Mouse (Mus musculus) heart, embryonic 11.5 days (tissue): ENCODE data around the gene Ptpra. TPM values are rescaled to one million over a fixed set of nuclear protein-coding genes. Genes with fewer than 3 reads are reported as not detected.
A peak's percentile ranks its signal among the peaks of the same experiment; 100 is the strongest.

Experiments
- ATAC-seq: fragments of 200-750 bp; cut with Nextera tagmentation; replicated peaks from 2 replicates; pipeline ENCODE4 v1.8.0; 2017; ENCODE audit warnings: moderate library complexity; ENCODE audit not compliant: insufficient number of reproducible peaks, low FRiP score, low TSS enrichment
- H3K27ac ChIP-seq: fragments of 300-500 bp; sonication (generic); 2 replicates; pipeline ENCODE4 v1.5.1; 2014; ENCODE audit warnings: mild to moderate bottlenecking, low read depth, low read length
- H3K27me3 ChIP-seq: fragments of 300-500 bp; sonication (generic); 2 replicates; pipeline ENCODE4 v1.6.1; 2014; ENCODE audit warnings: mild to moderate bottlenecking, low read length, mixed read lengths; ENCODE audit not compliant: control insufficient read depth, insufficient read depth
- H3K36me3 ChIP-seq: fragments of 300-500 bp; sonication (generic); 2 replicates; pipeline ENCODE4 v1.6.1; 2014; ENCODE audit warnings: mild to moderate bottlenecking, low read length, moderate library complexity, mixed read lengths; ENCODE audit not compliant: control insufficient read depth, insufficient read depth
- H3K4me1 ChIP-seq: fragments of 300-500 bp; sonication (generic); 2 replicates; pipeline ENCODE4 v1.6.1; 2014; ENCODE audit warnings: low read length; ENCODE audit not compliant: control insufficient read depth, insufficient read depth
- H3K4me2 ChIP-seq: fragments of 300-500 bp; sonication (generic); 2 replicates; pipeline ENCODE4 v1.6.1; 2014; ENCODE audit warnings: mild to moderate bottlenecking, moderate library complexity
- H3K4me3 ChIP-seq: fragments of 300-500 bp; sonication (generic); 2 replicates; pipeline ENCODE4 v1.5.1; 2014; ENCODE audit warnings: low read depth, low read length
- H3K9ac ChIP-seq: fragments of 300-500 bp; sonication (generic); 2 replicates; pipeline ENCODE4 v1.6.1; 2014; ENCODE audit warnings: mild to moderate bottlenecking, low read depth, low read length, moderate library complexity
- H3K9me3 ChIP-seq: fragments of 300-500 bp; sonication (generic); replicated peaks from 2 replicates; pipeline ENCODE4 v1.6.1; 2016; ENCODE audit warnings: low read length; ENCODE audit not compliant: control insufficient read depth
- WGBS: fragments of 180-500 bp; shearing (Covaris S2); extraction: QIAGEN DNeasy Blood & Tissue Kit; methylation state at CpG from one replicate; pipeline ENCODE4 v1.1.7; 2014; ENCODE audit not compliant: insufficient replicate concordance; 5-methylcytosine and 5-hydroxymethylcytosine counted together
- polyA plus RNA-seq: library from polyadenylated mRNA; unstranded; fragments of >200 nt; fragmentation: Nextera tagmentation; extraction: Ambion mirVana; gene quantifications from 2 replicates; pipeline ENCODE4 v1.2.1, GENCODE M21; 2014

Ptpra gene
- polyA plus RNA-seq, 1 experiment from 2014 or later: 72.9 TPM

DNA sequence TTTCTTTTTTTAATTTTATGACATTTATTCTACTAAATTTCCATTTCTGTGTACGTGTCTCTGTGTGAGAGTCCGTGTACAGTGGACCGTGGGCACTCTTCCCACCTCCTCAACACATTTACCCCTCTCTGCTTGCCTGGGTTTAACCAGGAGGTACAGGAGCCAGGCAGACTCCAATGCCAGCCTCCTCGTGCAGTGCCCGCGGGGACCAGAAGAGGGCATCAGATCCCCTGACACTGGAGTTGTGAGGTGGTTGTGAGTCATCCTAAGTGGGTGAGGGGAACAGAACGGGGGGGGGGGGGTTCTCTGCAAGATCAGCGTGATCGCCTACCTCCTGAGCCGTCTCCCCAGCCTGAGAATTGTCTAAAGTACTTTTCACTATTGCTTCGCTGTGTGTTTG, 128.1 kb downstream of the Ptpra start:
- 11% methylated on average over 11 of the region's 11 CpGs for WGBS
- no peak for ATAC-seq
- Histone ChIP-seq H3K27ac (no peak overlapping the region), H3K9ac (no peak overlapping the region), H3K9me3 (no peaks in the 10 kb centered on the region), H3K36me3 (no peaks in the 10 kb centered on the region), H3K4me3 (no peak overlapping the region), H3K4me1 (peaks cover 9% of the 10 kb centered on the region), H3K27me3 (peaks cover 91% of the 10 kb centered on the region), H3K4me2 (no peak overlapping the region)

DNA sequence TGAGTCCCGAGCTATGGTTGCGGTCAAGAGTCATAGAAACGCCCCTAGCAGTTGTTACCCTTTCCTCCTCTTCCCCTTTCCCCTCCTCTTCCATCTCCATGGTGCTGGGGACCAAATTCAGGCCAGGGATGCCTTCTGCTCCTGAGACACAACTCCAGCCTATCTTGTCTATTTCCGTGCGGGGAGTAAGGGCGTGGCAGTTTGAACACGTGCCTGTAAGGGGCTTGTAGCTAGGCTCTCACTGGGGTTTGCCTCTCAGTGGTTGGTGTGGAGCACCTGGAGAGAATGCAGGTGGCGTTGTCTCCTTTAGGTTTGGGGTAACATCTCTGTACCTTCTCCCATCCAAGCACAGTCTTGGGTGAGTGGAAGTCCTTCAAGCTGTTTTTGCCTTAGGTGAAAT, 129.7 kb downstream of the Ptpra start:
- H3K4me1 ChIP-seq: peaks cover 9% of the 10 kb centered on the region
- 11% methylated on average over 8 of the region's 8 CpGs for WGBS

DNA sequence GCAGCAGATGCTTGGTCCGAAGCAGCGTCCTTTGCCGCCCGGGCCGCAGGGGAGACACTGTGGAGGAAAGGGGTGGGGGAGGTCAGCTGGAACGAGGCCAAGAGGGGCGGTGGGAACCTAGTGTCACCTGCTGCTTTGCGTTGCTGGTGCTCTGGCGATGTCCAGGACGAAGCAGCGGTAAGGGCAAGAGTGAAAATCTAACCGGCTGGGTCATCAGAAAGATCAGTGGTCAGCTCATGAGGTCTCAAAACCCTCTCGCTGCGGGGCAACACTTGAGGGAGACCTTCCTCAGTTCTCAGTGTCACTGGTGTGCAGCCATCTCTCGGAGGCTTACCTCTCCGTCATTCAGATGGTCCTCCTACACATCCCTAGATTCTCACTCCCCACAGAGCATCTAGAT, 131.1 kb downstream of the Ptpra start:
- H3K27ac ChIP-seq: no peak overlapping the region
- WGBS: 3% methylated on average over 15 of the region's 16 CpGs
- H3K27me3 ChIP-seq: peaks cover 63% of the 10 kb centered on the region
- H3K4me1 ChIP-seq: peaks cover 9% of the 10 kb centered on the region
- H3K9me3 ChIP-seq: no peaks in the 10 kb centered on the region
- H3K4me3 ChIP-seq: peak overlapping the region; percentile 36
- H3K4me2 ChIP-seq: peak overlapping the region; percentile 63
- H3K9ac ChIP-seq: no peak overlapping the region
- no peak for ATAC-seq
- no peaks in the 10 kb centered on the region for H3K36me3 ChIP-seq

More for the DNA sequence above, 129.7 kb downstream of the Ptpra start:
- Histone ChIP-seq H3K27ac (no peak overlapping the region), H3K9me3 (no peaks in the 10 kb centered on the region), H3K9ac (no peak overlapping the region), H3K4me2 (no peak overlapping the region), H3K27me3 (peaks cover 76% of the 10 kb centered on the region), H3K4me3 (no peak overlapping the region), H3K36me3 (no peaks in the 10 kb centered on the region)
- ATAC-seq: no peak

DNA sequence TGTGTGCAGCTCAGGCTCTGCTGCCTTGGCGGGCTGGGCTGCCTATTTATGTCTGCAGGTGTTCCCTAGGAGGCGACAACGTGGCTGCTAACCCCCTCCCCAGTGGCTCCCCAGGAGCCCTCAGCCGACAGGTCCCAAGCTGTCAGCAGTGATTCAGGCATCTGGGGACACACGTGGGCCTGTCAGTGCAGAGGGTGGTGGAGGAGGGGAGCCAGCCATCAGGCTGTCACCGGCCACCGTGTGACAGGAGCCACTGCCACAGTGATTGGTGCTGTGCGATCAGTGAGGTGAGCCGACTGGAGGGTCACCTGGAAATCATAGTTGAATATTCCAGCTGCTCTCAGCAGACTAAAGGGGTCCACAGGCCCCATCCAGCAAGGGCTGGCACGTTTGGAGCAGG, 132.5 kb downstream of the Ptpra start, which contains the start of gene Avp:
Gene Avp, minus strand, starts transcription at position 3 of the 400 bp plus-strand sequence.
- peaks cover 51% of the 10 kb centered on the region for H3K27me3 ChIP-seq
- no peak within 1 kb of the TSS for H3K27ac ChIP-seq
- no peak for ATAC-seq
- H3K36me3 ChIP-seq: no peaks in the 10 kb centered on the region
- WGBS: 22% methylated on average over 10 of the region's 10 CpGs
- H3K4me3 ChIP-seq: no peak within 1 kb of the TSS; the same call in 1 of the 2 replicates
- H3K9ac ChIP-seq: no peak within 1 kb of the TSS
- H3K4me2 ChIP-seq: no peak within 1 kb of the TSS; the same call in 1 of the 2 replicates
- peaks cover 9% of the 10 kb centered on the region for H3K4me1 ChIP-seq
- H3K9me3 ChIP-seq: no peaks in the 10 kb centered on the region

DNA sequence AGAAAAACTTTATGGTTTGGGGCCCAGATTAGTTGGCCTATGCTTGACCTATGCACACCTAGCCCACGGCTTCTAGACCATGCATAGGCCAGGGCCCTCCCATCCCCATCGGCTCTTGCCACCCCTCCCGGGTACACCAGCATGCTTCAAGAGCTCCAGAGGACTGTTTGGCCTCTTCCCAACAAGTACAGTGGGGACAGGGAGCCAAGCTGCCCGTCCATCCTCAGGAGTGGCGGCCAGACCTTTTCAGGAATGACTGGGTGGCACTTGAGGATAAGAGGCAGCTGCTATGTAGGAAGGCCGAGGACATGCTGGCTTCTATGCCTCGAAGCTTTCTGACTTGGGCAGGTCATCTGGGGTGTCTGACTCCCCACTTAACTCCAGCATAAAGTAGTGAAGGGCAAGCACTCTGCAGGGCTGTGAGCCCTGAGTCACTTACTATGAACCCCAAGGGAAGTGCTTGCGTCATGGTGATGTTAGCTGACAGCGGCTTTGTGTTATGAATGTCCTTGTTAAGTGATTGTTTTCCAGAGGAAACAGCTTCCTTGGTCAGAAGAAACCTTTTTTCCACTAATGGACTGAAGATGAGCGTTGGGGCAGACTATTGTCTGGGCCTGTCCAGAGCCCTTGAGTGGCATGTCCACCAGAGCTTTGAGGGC, 134.0 kb downstream of the Ptpra start:
- no peaks in the 10 kb centered on the region for H3K9me3 ChIP-seq
- H3K27me3 ChIP-seq: peaks cover 37% of the 10 kb centered on the region
- H3K4me1 ChIP-seq: peaks cover 9% of the 10 kb centered on the region
- 61% methylated on average over 10 of the region's 10 CpGs for WGBS
- no peak for ATAC-seq
- H3K27ac ChIP-seq: no peak overlapping the region
- H3K36me3 ChIP-seq: no peaks in the 10 kb centered on the region
- H3K4me2 ChIP-seq: no peak overlapping the region
- H3K9ac ChIP-seq: no peak overlapping the region
- no peak overlapping the region for H3K4me3 ChIP-seq

DNA sequence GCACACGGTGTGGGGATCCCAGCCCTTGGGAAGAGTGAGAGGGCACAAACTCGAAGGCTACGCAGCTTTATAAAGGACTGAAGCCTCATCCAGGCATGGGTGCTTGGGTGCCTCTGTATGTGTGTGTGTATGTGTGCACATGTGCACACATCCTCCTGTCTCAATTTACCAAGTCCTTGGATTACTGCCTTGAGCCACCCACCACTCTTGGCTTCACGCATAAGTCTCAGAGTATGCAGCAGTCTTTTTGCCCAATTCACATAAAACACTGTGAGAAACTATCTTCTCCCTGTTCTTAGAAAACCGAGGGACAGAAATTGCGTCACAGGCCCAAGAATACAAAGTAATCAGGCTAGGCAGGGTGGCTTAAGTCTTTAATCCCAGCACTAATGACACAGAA, 135.9 kb downstream of the Ptpra start:
- Histone ChIP-seq H3K36me3 (no peaks in the 10 kb centered on the region), H3K27me3 (peaks cover 18% of the 10 kb centered on the region), H3K4me3 (no peak overlapping the region), H3K27ac (no peak overlapping the region), H3K4me1 (peaks cover 6% of the 10 kb centered on the region; the same call in 1 of the 2 replicates), H3K9ac (no peak overlapping the region), H3K9me3 (no peaks in the 10 kb centered on the region), H3K4me2 (no peak overlapping the region)
- WGBS: 79% methylated on average over 6 of the region's 6 CpGs
- no peak for ATAC-seq

DNA sequence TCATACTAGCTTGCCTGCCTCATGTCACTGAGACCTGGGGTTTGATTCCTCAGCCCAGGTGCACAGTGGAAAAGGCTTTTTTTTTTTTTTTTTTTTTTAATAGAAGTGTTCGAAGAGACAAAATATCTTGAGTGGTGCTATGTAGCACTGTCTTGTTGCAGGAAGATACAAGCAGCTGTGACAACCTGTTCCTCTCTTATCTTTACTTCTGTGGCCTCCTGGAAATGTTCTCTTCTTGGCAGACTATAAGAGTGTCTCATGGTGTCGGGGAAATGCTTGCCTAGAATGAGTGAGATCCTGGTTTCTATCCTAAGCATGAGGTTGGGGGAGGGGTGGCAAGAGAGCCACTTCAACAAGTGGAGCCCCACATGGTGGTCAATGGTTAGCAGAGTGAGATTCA, 138.3 kb downstream of the Ptpra start:
- ATAC-seq: no peak
- 43% methylated on average over 2 of the region's 2 CpGs for WGBS
- no peaks in the 10 kb centered on the region for H3K27me3 ChIP-seq
- H3K36me3 ChIP-seq: peaks cover under 1% of the 10 kb centered on the region; the same call in 1 of the 2 replicates
- H3K9me3 ChIP-seq: no peaks in the 10 kb centered on the region
- H3K4me1 ChIP-seq: no peaks in the 10 kb centered on the region
- H3K27ac ChIP-seq: no peak overlapping the region
- no peak overlapping the region for H3K9ac ChIP-seq
- no peak overlapping the region for H3K4me2 ChIP-seq
- H3K4me3 ChIP-seq: no peak overlapping the region

DNA sequence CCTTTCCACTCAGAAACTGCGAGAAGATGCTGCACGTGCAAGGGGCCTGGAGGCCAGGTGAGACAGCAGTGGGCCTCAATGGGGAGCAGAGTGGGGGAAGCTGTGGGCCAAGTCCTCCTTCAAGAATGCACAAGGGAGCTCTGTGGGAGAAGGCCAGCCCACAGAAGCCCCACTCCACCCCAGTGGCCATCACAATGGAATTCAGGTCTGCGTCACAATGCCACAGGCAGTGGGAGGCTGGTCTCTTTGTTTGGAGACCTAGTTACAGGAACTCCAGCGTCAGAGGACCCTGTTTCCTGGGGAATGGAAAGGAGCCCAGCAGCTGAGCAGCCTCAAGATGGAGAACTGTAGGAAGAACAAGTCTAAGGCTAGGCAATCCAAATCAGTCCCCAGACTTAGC, 139.1 kb downstream of the Ptpra start:
- Histone ChIP-seq H3K27me3 (no peaks in the 10 kb centered on the region), H3K9ac (no peak overlapping the region), H3K9me3 (no peaks in the 10 kb centered on the region), H3K36me3 (peaks cover 2% of the 10 kb centered on the region; the same call in 1 of the 2 replicates), H3K4me2 (no peak overlapping the region), H3K27ac (no peak overlapping the region), H3K4me3 (no peak overlapping the region), H3K4me1 (no peaks in the 10 kb centered on the region)
- no peak for ATAC-seq
- 72% methylated on average over 4 of the region's 4 CpGs for WGBS

DNA sequence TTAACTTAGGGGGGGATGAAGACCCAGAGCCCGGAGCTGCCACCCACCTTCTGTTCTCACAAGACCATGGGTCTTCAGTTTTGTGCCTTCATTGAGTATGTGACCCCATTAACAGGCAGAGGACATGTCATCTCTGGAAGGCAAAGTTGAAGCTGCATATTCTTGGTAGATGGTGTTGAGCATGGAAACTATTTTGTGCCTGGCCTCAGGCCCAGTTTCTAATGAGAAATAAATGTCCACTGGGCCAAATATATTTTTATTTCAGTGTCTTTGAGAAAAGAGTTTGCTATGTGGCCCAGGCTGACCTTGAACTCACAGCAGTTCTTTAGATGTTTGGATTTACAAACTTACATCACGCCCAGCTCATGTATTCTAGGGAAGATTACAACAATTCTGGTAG, 139.7 kb downstream of the Ptpra start:
- Histone ChIP-seq H3K27me3 (no peaks in the 10 kb centered on the region), H3K4me1 (no peaks in the 10 kb centered on the region), H3K4me3 (no peak overlapping the region), H3K9me3 (no peaks in the 10 kb centered on the region), H3K9ac (no peak overlapping the region), H3K4me2 (no peak overlapping the region), H3K36me3 (peaks cover 2% of the 10 kb centered on the region; the same call in 1 of the 2 replicates), H3K27ac (no peak overlapping the region)
- ATAC-seq: no peak
- 94% methylated on average over 2 of the region's 2 CpGs for WGBS
